Mouse (Mus musculus) spleen, adult 2 months (tissue): Measurements from ENCODE around the gene Slc10a7.

Experiments
- CTCF ChIP-seq: fragments of 200-500 bp; IDR thresholded peaks from 2 replicates; pipeline ENCODE4 v1.5.1; 2011; ENCODE audit warnings: mild to moderate bottlenecking, inconsistent platforms; ENCODE audit not compliant: insufficient read depth, insufficient read length, insufficient replicate concordance; ENCODE audit errors: extremely low read depth
- POLR2A ChIP-seq: fragments of 200-500 bp; IDR thresholded peaks from 2 replicates; pipeline ENCODE4 v1.6.1; 2011; ENCODE audit warnings: low read depth, low read length, inconsistent platforms

DNA sequence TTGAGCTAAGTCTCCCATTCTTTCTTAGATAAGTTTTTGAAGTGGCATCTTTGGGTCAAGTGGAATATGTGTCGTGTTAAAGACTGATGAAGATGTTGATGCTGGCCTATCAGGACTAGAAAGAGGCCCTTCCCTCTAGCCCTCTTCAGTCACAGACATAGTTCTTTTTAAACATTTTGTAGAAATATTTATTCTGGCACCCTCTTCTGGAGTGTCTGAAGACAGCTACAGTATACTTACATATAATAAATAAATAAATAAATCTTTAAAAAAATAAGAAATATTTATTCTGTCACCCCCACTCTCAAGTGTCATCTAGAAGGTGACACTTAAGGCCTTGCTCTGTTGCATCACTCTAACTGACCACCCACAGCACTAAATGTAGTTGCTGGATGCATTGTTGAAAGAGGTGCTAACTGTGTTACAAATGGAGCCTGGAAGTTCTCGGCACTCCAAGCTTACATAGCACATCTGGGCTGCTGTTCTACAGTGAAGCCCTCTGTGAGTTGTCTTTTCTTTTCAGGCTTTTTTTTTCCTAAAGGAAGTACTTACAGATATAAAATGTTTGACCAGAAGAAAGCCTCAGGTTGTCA, 54.4 kb downstream of the Slc10a7 start:
- TF ChIP-seq CTCF = no peak
- TF ChIP-seq POLR2A = no peak
